Comparison of ENCODE assay signal across 9 mouse cellular contexts in genomic region chr10:5841369-5841768, GRCm38 (mm10). TPM values are rescaled to one million over a fixed set of nuclear protein-coding genes. Genes with fewer than 3 reads are reported as not detected.
DNase-seq lines count a peak whose midpoint lies in the region; ATAC-seq lines count a peak whose summit lies in the region.
"Had no signal": no experiment of that assay in that cellular context is flagged by ENCODE, and none has a peak within 500 bp of the region (broad histone marks: within the 10 kb centered on the region; RNA-seq: fewer than 3 reads in every experiment).

No protein-coding gene starts in this region.

- no peak overlapping the region for H3K9ac ChIP-seq in intestine, embryonic 14.5 days (ENCODE audit: low read length)
- H3K9ac ChIP-seq in intestine, embryonic 16.5 days (ENCODE audit: low read depth, low read length): no peak overlapping the region
- H3K9ac ChIP-seq: midbrain, embryonic 12.5 days had no signal

- H3K36me3 ChIP-seq in intestine, embryonic 14.5 days (ENCODE audit: control insufficient read depth, insufficient read depth, low read length): no peaks in the 10 kb centered on the region
- H3K36me3 ChIP-seq in intestine, embryonic 16.5 days (ENCODE audit: control insufficient read depth, insufficient read depth, low read length): no peaks in the 10 kb centered on the region
- H3K36me3 ChIP-seq: midbrain, embryonic 12.5 days had no signal

- 60% methylated on average over 4 of the region's 4 CpGs for WGBS in intestine, embryonic 14.5 days
- 66% methylated on average over 4 of the region's 4 CpGs for WGBS in intestine, embryonic 16.5 days

- ATAC-seq in intestine, embryonic 14.5 days (replicated peaks; ENCODE audit: low FRiP score, low TSS enrichment, low read depth): no peak
- ATAC-seq in intestine, embryonic 16.5 days: no peak

- no peaks in the 10 kb centered on the region for H3K27me3 ChIP-seq in intestine, embryonic 14.5 days (replicated peaks; ENCODE audit: control insufficient read depth, insufficient read depth, low read length)
- H3K27me3 ChIP-seq in intestine, embryonic 16.5 days (replicated peaks; ENCODE audit: control insufficient read depth, insufficient read depth, low read length): no peaks in the 10 kb centered on the region
- H3K27me3 ChIP-seq: midbrain, embryonic 12.5 days had no signal

- H3K4me1 ChIP-seq in intestine, embryonic 14.5 days (replicated peaks; ENCODE audit: control insufficient read depth, insufficient read depth, low read length): no peaks in the 10 kb centered on the region
- no peaks in the 10 kb centered on the region for H3K4me1 ChIP-seq in intestine, embryonic 16.5 days (ENCODE audit: control insufficient read depth, insufficient read depth, low read length)
- H3K4me1 ChIP-seq: midbrain, embryonic 12.5 days had no signal

- H3K4me2 ChIP-seq in intestine, embryonic 14.5 days (ENCODE audit: low read length): no peak overlapping the region
- H3K4me2 ChIP-seq in intestine, embryonic 16.5 days (ENCODE audit: low read depth, low read length): no peak overlapping the region
- H3K4me2 ChIP-seq: midbrain, embryonic 12.5 days had no signal

- H3K4me3 ChIP-seq in intestine, embryonic 14.5 days (ENCODE audit: low read depth, low read length): no peak overlapping the region
- H3K4me3 ChIP-seq in intestine, embryonic 16.5 days (ENCODE audit: low read length): no peak overlapping the region
- H3K4me3 ChIP-seq: midbrain, embryonic 12.5 days had no signal

- peak; percentile 75 for DNase-seq in intestine, embryonic 14.5 days (ENCODE audit: low spot score)
- DNase-seq in A20 (ENCODE audit: low read depth, low spot score) (peak; percentile 71), ES-CJ7 (ENCODE audit: low read depth, low spot score) (peak; percentile 79)
- peak; percentile 67 to 70 for DNase-seq in cerebellum, postnatal 10 days
- DNase-seq in kidney, adult 8-10 months: peak; percentile 18 to 70
- DNase-seq in mesoderm, embryonic 11.5 days (ENCODE audit: low read depth, low spot score): peak; percentile 66
- peak; percentile 83 for DNase-seq in thymus, postnatal 4 days

- no peaks in the 10 kb centered on the region for H3K9me3 ChIP-seq in intestine, embryonic 14.5 days (ENCODE audit: control insufficient read depth, low read length)
- H3K9me3 ChIP-seq in intestine, embryonic 16.5 days (ENCODE audit: control insufficient read depth, low read length): no peaks in the 10 kb centered on the region
- H3K9me3 ChIP-seq: midbrain, embryonic 12.5 days had no signal

- H3K27ac ChIP-seq in intestine, embryonic 14.5 days (ENCODE audit: low read depth): no peak overlapping the region
- H3K27ac ChIP-seq in intestine, embryonic 16.5 days (ENCODE audit: low read length): no peak overlapping the region
- H3K27ac ChIP-seq: midbrain, embryonic 12.5 days had no signal

RNA-seq across cellular contexts. Expression of gene Mtrf1l, which starts 17.7 kb away (rescaled TPM):
- polyA plus RNA-seq in intestine, embryonic 14.5 days (2014; fragmentation: Nextera tagmentation; extraction: Ambion mirVana): 18.5 and 21.9 TPM in 2 replicates
- polyA plus RNA-seq in intestine, embryonic 16.5 days (2015; fragmentation: Nextera tagmentation; extraction: Ambion mirVana): 11.9 and 12.5 TPM in 2 replicates

RNA-seq across cellular contexts. Expression of gene Fbxo5, which starts 36.0 kb away (rescaled TPM):
- 61.4 and 66.9 TPM in 2 replicates for polyA plus RNA-seq in intestine, embryonic 14.5 days (2014; fragmentation: Nextera tagmentation; extraction: Ambion mirVana)
- 41.6 and 47.9 TPM in 2 replicates for polyA plus RNA-seq in intestine, embryonic 16.5 days (2015; fragmentation: Nextera tagmentation; extraction: Ambion mirVana)
